Mouse (Mus musculus): ENCODE measurements around the gene Nlgn2. TPM values are rescaled to one million over a fixed set of nuclear protein-coding genes. Genes with fewer than 3 reads are reported as not detected.

Nlgn2 gene
- polyA plus RNA-seq, 1 experiment = 0.16 TPM

DNA sequence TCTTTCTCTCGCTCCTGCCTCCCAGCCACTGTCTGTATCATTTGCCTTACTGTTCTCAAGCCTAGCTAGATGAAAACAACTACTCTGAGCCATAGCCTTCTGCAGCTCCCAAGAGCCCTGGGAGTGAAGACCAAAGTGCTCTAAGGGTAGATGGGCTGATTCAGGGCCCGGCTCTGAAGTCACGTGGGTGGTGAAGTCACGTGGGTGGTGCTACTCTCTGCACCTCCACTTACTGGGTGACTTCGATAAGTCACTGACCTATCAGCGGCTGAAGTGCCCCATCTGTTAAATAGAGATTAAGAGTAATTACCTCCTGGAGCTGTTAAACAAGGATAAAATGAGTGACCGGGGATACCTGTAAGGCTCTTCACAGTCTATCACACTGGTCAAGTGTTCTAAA lies 16.4 kb upstream of the Nlgn2 start:
- Histone ChIP-seq H3K36me3 (ENCODE audit: control insufficient read depth) (peaks cover 52% of the 10 kb centered on the region), H3K9me3 (ENCODE audit: control insufficient read depth, low read length) (no peaks in the 10 kb centered on the region), H3K27me3 (ENCODE audit: control insufficient read depth) (peaks cover 10% of the 10 kb centered on the region), H3K4me3 (replicated peaks) (peak overlapping the region; percentile 62), H3K4me1 (ENCODE audit: control insufficient read depth) (peaks cover 90% of the 10 kb centered on the region)
- TF ChIP-seq TAL1 (IDR thresholded peaks at IDR 0.05; ENCODE audit: low read length) (peak; percentile 98), GATA1 (IDR thresholded peaks at IDR 0.05; ENCODE audit: low read length) (peak; percentile 89)

GRCm38 (mm10) chr11:69850754-69851153 lies 13.2 kb upstream of the Nlgn2 start:
- Histone ChIP-seq H3K9me3 (ENCODE audit: control insufficient read depth, low read length) (no peaks in the 10 kb centered on the region), H3K4me1 (ENCODE audit: control insufficient read depth) (peaks cover 99% of the 10 kb centered on the region), H3K27me3 (ENCODE audit: control insufficient read depth) (no peaks in the 10 kb centered on the region), H3K36me3 (ENCODE audit: control insufficient read depth) (peaks cover 69% of the 10 kb centered on the region), H3K4me3 (replicated peaks) (no peak overlapping the region)
- TF ChIP-seq TAL1 (IDR thresholded peaks at IDR 0.05; ENCODE audit: low read length) = no peak

DNA sequence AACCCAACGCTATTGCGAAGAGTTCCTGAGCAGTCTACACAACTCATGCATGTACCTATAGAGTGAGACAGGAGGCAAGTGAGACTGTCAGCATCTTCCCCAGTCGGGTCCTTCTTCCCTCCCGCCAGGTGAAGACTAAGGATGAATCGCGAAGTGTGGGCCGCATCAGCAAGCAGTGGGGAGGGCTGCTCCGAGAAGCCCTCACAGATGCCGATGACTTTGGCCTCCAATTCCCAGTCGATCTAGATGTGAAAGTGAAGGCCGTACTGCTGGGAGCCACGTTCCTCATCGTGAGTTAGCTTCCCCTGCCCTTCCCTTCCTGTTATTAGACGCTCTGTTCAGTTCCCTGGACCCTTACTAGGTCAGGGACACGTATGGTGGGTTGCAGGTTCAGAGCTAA lies 12.3 kb upstream of the Nlgn2 start:
- H3K4me3 ChIP-seq (replicated peaks) = no peak overlapping the region
- H3K36me3 ChIP-seq (ENCODE audit: control insufficient read depth) = peaks cover 66% of the 10 kb centered on the region
- no peaks in the 10 kb centered on the region for H3K27me3 ChIP-seq (ENCODE audit: control insufficient read depth)
- peaks cover 98% of the 10 kb centered on the region for H3K4me1 ChIP-seq (ENCODE audit: control insufficient read depth)
- H3K9me3 ChIP-seq (ENCODE audit: control insufficient read depth, low read length) = no peaks in the 10 kb centered on the region
- TF ChIP-seq GATA1 (IDR thresholded peaks at IDR 0.05; ENCODE audit: low read length) (no peak), TAL1 (IDR thresholded peaks at IDR 0.05; ENCODE audit: low read length) (no peak)

GRCm38 (mm10) chr11:69849128-69849527 lies 11.5 kb upstream of the Nlgn2 start:
- Histone ChIP-seq H3K27me3 (ENCODE audit: control insufficient read depth) (no peaks in the 10 kb centered on the region), H3K4me3 (replicated peaks) (no peak overlapping the region), H3K36me3 (ENCODE audit: control insufficient read depth) (peaks cover 64% of the 10 kb centered on the region), H3K9me3 (ENCODE audit: control insufficient read depth, low read length) (no peaks in the 10 kb centered on the region), H3K4me1 (ENCODE audit: control insufficient read depth) (peaks cover 94% of the 10 kb centered on the region)
- TF ChIP-seq GATA1 (IDR thresholded peaks at IDR 0.05; ENCODE audit: low read length) (no peak), TAL1 (IDR thresholded peaks at IDR 0.05; ENCODE audit: low read length) (no peak)

- H3K4me3 ChIP-seq (replicated peaks) = peak overlapping the region; percentile 83
Measured at GRCm38 (mm10) chr11:69848021-69848420, 10.4 kb upstream of the Nlgn2 start.

DNA sequence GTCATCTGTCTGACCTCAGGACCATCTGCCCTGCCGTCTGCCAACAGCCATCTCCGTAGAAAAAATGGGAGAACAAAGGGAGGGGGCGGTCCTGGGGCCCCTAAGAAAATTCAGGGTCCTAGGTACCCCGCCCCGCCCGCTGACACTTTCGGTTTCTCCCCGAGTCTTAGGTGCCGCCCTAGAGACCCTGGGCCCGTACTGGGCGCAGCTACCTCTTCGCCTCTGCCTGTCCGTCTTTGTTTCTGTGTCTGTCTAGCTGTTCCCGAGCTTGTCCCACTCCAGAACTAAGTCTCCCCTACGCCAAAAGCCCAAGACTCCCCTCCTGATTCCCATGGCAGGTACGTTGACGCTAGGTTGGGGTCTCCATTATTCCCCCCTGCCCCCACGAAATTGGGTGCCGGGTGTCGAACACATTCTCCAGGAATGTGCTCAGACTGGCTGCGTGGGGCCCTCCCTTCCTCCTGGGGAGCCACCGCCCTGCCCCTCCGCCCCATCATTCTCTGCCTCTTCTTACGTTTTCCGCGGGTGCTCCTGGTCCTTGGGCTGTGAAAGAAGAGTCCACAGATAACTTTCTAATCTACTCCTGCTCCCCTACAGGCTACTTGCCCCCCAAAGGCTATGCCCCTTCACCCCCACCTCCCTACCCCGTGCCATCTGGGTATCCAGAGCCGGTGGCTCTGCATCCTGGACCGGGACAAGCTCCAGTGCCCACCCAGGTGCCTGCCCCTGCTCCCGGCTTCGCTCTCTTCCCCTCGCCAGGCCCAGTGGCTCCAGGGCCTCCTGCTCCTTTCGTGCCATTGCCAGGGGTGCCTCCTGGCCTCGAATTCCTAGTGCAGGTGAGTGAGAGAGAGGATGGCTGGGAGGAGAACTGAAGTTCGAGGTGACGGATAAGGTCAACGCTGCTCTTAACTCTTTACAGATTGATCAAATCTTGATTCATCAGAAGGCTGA lies 9.4 kb upstream of the Nlgn2 start:
- Histone ChIP-seq H3K36me3 (ENCODE audit: control insufficient read depth) (peaks cover 48% of the 10 kb centered on the region), H3K4me3 (replicated peaks) (peak overlapping the region; percentile 83), H3K27me3 (ENCODE audit: control insufficient read depth) (no peaks in the 10 kb centered on the region), H3K4me1 (ENCODE audit: control insufficient read depth) (peaks cover 85% of the 10 kb centered on the region), H3K9me3 (ENCODE audit: control insufficient read depth, low read length) (no peaks in the 10 kb centered on the region)
- TF ChIP-seq GATA1 (IDR thresholded peaks at IDR 0.05; ENCODE audit: low read length) (no peak), TAL1 (IDR thresholded peaks at IDR 0.05; ENCODE audit: low read length) (no peak)

More at GRCm38 (mm10) chr11:69848021-69848420, 10.4 kb upstream of the Nlgn2 start:
- no peaks in the 10 kb centered on the region for H3K9me3 ChIP-seq (ENCODE audit: control insufficient read depth, low read length)
- H3K36me3 ChIP-seq (ENCODE audit: control insufficient read depth) = peaks cover 58% of the 10 kb centered on the region
- no peak for TF ChIP-seq GATA1 (IDR thresholded peaks at IDR 0.05; ENCODE audit: low read length)
- no peak for TF ChIP-seq TAL1 (IDR thresholded peaks at IDR 0.05; ENCODE audit: low read length)
- no peaks in the 10 kb centered on the region for H3K27me3 ChIP-seq (ENCODE audit: control insufficient read depth)
- peaks cover 89% of the 10 kb centered on the region for H3K4me1 ChIP-seq (ENCODE audit: control insufficient read depth)

GRCm38 (mm10) chr11:69846198-69846680 lies 8.7 kb upstream of the Nlgn2 start, which contains the start of gene Plscr3:
Gene Plscr3 (plus strand): TSS chr11:69846376.
- Histone ChIP-seq H3K4me1 (ENCODE audit: control insufficient read depth) (peaks cover 77% of the 10 kb centered on the region), H3K36me3 (ENCODE audit: control insufficient read depth) (peaks cover 40% of the 10 kb centered on the region)

DNA sequence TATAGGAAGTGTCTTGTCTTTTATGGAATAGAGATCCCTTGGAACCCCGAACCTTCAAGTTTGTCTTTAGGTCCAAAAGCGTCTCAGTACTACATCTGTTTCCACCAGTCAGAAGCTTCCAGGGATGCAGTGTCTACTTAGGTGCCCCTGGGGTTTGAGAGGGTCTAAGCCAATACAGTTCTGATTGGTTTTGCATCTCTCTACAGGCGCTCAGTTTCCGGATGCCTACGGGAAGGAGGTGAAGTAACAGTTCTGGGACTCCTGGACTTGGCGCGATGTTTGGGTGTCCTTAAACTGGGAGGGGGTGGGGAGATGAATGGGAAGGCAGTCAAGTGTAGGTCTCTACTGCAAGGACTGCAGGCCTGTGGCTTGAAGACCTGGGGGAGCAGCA lies 1.1 kb upstream of the Nlgn2 start:
- TF ChIP-seq TAL1 (IDR thresholded peaks at IDR 0.05; ENCODE audit: low read length) = no peak
- no peak for TF ChIP-seq GATA1 (IDR thresholded peaks at IDR 0.05; ENCODE audit: low read length)
- H3K36me3 ChIP-seq (ENCODE audit: control insufficient read depth) = peaks cover 9% of the 10 kb centered on the region
- peak overlapping the region; percentile 89 for H3K4me3 ChIP-seq (replicated peaks)
- peaks cover 2% of the 10 kb centered on the region; the same call in 1 of the 2 replicates for H3K9me3 ChIP-seq (ENCODE audit: control insufficient read depth, low read length)
- peaks cover 67% of the 10 kb centered on the region for H3K4me1 ChIP-seq (ENCODE audit: control insufficient read depth)
- peaks cover 43% of the 10 kb centered on the region for H3K27me3 ChIP-seq (ENCODE audit: control insufficient read depth)

More at GRCm38 (mm10) chr11:69846198-69846680, 8.7 kb upstream of the Nlgn2 start, which contains the start of gene Plscr3:
- Histone ChIP-seq H3K4me3 (replicated peaks) (peak within 1 kb of the TSS; percentile 83), H3K27me3 (ENCODE audit: control insufficient read depth) (no peaks in the 10 kb centered on the region), H3K9me3 (ENCODE audit: control insufficient read depth, low read length) (no peaks in the 10 kb centered on the region)
- TF ChIP-seq TAL1 (IDR thresholded peaks at IDR 0.05; ENCODE audit: low read length) (no peak), GATA1 (IDR thresholded peaks at IDR 0.05; ENCODE audit: low read length) (no peak)
